Mouse (Mus musculus) embryo, embryonic 10.5 days (tissue): ENCODE measurements at regions not wholly inside any gene's neighbourhood (a gene's known extent, or its start where the extent isn't known, plus 50 kb on each side); places are given as distances from the start of the nearest gene placed in this dataset.

Source experiments
- DNase-seq: peaks from one replicate; pipeline ENCODE4 v3.0.0-alpha.2; 2015; ENCODE audit warnings: low spot score

DNA sequence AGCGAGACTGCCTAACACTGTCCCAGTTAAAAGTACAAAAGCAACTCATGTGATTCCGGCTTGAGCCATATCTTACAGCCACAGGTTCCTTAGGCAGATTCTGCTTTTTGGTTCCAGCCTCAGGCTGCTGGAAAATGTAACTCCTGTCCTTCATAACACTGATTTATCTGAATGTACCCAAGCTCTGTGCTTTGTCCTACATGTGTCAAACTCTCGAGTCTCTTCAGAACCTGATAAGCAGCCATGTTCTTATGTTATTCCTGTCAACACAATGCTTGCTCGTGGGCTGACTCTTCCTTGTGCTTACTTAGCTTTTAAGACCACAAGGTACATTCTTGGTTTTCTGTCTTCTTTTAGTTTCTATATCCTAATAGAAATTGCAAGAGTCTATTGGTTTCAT, 556.3 kb downstream of the Adgrl2 start:
- no peak for DNase-seq

DNA sequence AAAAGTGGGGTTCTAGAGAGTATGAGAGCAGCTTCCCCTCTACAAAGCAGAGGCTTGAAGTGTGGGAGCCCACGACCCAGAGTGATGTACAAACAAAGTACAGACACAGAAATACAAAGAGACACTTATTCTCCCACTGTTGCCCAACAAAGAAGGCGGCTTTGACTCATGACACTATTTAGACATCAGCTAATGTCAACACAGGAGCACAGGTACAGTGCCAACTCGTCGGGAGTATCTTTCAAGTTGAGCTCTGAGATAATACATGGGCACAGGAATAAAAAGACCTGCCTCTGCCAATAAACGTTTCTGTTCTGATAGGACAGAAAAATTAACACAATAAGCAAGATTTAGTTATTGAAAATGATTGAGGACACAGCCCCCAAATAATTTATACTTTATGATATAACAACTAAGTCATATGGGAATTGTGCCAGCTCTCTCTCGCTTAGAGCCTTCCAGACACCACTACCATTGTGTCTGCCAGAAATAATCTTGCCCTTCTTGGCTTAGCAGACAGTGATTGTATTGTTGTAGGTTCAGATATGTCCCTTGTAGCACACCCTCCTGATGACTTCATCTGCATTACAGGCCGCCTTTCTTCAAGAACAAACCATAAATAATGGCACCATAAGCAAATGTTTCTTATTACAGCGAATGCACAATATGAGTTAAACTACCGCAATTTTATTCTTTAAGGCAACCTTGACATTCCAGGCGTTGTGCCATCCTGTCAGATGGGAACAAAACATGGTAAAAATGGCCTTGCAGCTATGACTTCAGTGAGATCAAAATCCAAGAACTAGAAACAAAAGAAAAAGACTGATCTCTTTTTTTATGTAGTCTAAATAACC, 561.1 kb downstream of the Adgrl2 start:
- DNase-seq, result no peak

DNA sequence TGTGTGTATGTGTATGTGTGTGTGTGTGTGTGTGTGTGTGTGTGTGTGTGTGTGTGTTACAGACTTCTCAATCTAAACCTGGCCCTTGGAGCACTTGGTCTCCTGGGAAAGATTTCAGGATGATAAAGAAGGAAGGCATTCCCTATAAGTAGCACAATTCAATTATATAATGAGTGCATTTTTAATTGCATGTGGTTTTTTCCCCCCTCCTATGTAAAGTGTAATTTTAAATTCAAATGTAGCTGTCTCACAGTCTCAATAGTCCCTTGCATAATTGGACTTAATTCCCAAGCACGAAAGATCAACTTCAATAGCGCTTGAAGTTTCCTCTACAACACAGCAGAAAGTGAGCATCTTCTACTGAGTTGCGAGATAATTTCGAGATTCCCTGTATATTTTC, 566.3 kb downstream of the Adgrl2 start:
- no peak for DNase-seq

DNA sequence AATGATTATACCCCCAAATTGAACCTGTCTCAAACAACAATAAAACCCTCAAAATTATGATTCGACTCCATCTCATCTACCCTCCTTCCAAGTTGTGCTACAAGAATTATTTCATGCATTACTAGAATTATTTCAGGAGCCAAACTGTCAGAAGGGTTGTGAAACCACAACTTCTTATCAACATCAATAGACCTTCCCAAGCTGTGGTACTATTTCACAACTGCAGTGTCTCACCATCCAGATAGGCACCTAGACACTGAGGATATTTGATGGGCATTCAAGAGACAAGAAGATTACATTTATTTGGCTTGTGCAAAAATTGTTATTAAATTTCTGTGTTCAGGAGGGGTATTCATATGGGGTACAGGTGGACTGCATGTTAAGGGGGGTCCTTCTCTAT, 567.0 kb downstream of the Adgrl2 start:
- DNase-seq, result no peak

DNA sequence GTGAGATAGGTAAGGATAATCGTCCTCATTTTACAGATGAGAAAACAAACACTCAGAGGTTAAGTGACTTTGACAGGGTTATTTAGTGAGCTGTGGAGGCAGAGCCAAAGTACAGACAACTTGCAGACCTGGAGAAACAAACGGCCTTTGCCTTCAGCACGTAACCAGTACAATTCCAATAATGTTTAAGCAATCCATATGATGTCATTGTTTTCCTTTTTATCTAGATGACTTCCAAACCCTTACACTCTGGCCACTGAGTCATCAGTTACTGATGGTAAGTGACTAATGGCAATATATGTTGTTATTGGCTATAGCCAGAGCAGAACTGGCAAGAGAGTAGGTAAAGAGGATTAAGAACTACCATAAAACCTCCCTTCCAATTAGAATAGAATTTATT, 567.6 kb downstream of the Adgrl2 start:
- DNase-seq, result no peak

DNA sequence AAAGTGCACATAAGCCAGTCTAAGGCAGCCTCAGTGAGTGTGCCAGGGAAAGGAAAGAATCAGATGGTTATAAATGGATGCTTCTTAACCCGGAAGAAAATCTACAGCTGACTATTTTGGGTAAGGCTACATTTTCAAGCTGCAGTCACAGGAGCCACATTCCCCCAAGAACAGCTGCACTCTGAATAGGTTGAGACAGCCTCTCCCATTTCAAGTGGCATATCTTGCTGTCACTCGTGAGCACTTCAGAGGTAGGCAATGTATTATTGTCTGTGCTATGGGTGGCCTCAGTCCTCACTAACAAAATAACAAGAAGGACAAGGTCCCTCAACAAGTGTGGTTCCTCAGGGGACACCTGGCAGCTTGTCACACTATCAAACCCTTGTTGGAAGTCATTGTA, 568.1 kb downstream of the Adgrl2 start:
- no peak for DNase-seq

DNA sequence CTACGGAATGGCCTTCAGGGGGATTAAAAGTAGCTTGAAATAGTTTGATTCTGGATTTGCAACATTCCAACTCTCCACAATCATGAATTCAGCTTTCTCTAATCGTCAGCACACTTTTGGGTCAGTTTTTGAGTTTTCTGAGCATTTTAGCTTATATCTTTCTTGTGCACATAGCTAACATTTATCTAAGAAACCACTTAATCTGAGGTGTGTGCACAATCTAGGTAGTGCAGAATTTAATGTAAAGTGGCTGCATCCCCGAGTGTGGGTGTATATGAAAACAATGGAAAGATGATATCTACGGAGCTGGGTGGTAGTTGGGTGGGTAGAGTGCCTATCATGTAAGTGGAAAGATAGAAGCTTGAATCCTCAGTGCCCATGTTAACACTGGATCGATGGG, 570.1 kb downstream of the Adgrl2 start:
- DNase-seq, result no peak

DNA sequence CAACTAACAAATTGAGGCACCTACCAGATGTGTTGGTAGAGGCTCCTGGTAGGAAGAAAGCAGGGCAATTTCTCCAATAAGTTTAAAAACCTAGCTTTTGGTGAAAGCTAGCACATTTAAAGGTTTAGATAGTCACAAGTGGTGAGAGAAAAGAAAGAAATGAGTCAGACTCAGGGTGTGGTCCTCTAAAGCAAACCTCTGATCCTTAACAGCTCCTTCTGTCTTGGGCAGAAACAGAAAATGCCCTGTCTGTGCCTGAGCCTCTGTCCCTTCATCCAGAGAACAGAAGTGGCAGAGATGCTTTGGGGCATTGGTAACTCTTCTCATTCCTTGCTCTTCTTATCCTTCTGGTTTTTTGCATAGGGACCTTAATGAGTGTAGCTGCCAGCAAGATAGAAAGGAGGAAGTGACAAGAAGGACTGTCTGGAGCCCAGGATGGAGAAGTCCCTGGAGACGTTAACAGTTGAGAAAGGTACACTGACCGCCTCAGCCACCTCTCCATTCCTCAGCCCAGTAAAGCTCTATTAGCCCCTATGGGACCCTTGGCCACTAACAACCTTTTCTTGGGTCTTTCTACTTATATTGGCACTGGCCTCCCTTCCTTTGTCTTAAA, 570.8 kb downstream of the Adgrl2 start:
- DNase-seq, result no peak

DNA sequence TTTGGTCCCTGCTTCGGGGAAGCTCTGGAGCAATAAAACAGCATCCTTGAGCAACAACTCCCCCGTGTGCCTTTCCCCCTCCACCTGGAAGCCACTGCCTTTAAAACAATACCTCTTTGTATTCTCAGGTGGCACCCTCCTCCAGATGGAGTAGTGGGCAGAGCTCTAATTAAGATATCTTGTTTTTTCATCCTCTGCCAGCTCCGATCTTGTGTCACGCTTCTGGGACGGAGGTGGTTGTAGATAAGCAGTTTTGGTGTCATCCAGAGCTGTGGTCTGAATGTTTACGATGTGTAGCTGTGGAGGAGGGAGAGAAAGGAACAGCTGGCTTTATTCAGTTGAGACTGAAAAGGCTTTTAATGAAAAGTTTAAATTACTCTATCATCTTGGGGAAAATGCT, 572.3 kb downstream of the Adgrl2 start:
- DNase-seq, result peak; percentile 4

DNA sequence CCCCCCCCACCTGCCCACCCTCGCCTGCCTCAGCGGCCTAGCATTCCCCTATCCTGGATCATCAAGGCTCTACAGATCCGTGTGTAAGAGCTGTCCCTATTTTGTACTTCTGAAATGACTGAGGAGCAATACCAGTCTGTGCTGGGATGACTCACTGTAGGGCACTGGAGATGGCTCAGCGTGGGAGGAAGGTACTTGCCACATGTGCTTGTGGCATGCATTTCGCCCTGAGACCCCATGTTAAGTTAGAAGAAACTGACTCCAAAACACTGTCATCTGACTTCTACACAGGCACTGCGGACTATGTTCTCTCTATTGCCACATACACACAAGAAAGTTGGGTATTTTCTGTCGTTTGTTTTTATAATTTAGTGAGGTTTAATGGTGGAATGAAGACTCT, 574.9 kb downstream of the Adgrl2 start:
- DNase-seq, result no peak

DNA sequence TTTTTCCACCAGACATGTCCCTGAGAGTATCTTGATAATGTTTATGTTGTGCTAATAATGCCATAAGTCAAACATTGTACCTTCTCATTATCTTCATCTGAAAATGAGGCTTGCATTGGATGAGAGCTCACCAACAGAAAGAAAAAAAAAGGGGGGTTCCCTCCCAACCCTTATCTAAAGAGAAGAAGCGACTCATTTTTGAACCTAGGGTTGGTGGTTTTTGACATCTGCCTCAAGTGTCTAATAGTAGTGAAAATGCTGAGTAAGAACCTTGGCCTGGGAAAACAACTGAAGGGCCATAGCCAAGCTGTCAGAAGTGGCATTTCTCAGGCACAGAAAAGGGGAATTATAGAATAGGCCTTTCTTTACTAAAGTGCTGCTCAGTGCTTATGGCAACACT, 577.3 kb downstream of the Adgrl2 start:
- no peak for DNase-seq

DNA sequence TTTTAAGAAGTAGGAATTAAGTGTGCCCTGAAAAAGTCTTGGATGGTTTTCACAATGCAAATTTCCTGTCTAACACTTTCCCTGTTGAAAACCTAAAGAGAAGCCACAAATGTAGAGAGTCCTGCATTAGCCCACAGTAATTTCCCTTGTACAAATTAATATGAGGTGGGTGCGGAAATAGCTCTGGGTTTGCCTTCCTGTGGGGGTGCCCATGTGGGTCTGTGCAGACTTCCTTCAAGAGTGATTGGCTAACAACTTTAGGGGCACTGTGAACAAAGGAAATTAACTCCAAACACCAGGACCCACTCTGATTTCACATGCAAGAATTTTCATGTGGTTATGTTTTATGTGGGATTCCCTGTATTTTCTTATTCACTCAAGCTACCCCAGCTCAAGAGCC, 578.2 kb downstream of the Adgrl2 start:
- no peak for DNase-seq

DNA sequence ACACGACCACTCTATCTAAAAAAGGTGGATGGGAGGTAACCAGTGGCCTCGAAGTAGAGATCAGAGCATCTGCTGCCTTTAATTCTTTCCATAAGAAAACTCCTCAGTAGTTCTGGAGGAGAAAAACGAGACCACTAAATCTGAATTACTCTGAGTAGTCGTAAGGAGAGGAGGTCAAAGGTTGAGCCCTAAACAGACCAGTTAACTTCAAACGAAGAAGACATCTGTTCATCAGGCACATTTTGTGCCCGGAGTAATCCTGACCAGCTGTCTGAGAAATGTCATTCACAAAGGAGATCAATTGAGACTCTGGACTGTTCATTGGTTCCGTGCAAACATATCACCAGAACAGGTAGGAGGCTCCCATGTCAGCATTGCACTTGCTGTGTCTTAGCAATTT, 592.0 kb downstream of the Adgrl2 start:
- peak; percentile 77 for DNase-seq

DNA sequence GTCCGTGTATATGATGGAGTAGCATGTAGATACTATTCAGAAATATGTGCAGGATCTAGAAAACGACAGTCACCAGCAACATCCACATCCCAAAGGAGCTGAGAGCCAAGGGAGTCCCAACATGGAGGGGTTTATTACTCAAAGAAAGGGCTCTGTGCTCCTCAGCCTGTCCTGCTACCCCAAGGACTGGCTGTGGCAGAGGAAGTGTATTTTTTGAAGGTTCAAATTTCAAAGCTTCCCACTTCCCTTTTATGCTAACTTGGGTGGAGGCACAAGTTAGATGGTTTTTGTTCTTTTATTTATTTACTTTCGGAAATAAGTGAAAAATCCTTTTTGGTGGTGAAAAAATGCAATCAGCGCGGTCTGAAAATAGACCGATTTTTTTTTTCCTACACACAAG, 602.8 kb downstream of the Adgrl2 start:
- no peak for DNase-seq

DNA sequence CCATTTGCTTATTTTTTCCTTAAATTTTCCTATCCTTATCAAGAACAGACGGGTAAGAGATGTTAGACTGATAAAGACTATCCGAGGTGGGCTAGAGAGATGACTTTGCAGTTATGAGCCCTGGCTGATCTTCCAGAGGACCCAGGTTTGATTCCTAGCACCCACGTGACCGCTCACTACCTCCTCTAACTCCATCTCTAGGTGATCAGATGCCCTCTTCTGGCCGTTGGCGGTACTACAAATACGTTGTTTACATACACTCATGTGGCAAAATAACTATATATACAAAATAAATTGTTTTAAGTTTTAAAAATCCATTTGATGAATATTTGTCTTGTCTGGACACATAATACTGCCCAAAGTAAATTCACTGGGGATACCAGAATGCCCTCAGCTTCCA, 604.6 kb downstream of the Adgrl2 start:
- DNase-seq, result no peak

DNA sequence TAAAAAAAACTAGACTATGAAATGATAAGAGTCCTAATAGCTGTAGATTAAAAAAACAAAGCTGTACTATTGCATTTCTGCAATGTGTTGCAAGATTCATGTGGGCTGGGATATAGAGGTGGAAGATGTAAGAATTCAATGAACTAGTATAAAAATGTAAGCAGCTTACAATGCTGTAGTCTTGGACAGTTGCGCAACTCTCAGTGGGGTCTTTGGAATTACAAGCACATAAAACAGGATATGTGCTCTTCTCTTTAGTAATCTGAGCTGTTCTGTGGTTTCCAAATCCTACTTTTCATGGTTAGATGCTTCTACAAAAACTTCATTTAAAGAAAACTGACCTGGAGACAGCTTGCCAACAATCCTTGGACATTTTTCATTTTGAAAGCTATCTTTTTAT, 609.3 kb downstream of the Adgrl2 start:
- DNase-seq, result no peak

DNA sequence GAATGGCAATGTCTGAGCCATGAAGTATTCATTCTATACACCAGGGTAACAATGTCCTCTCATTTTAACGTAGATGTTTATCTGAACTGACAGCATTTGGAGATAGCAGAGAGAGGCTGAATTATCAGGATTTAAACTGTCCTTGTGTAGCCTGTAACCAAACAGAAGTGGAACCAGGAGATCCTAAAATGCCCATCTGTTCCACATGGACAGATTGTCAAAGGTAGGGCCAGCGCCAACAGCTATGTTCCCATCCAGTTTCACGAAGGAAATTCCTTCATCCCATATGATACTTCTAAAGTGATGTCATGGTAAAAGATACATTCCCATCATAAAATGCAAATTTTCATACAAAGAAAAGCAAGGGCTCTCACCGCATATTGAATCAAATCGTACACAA, 627.0 kb downstream of the Adgrl2 start:
- DNase-seq, result no peak

DNA sequence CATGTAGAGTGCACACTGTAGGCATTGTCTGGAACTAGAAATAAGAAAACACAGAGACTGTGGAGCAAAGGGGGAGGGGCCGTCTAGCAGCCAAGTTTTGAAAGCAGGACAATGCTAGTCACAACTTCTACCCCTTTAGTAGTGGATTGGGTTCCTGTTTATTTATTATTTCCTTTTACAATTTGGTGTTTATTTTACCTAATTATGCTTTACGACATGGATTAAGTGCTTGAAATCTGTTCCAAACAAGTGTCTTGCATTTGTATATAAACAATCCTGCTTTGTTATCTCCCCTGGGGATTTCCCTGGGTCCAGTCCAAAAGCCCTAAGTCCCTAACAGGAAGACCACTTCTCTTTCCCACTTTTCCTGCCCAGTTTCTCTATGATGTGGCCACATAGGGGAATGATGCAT, 627.9 kb downstream of the Adgrl2 start:
- peak; percentile 5 for DNase-seq

DNA sequence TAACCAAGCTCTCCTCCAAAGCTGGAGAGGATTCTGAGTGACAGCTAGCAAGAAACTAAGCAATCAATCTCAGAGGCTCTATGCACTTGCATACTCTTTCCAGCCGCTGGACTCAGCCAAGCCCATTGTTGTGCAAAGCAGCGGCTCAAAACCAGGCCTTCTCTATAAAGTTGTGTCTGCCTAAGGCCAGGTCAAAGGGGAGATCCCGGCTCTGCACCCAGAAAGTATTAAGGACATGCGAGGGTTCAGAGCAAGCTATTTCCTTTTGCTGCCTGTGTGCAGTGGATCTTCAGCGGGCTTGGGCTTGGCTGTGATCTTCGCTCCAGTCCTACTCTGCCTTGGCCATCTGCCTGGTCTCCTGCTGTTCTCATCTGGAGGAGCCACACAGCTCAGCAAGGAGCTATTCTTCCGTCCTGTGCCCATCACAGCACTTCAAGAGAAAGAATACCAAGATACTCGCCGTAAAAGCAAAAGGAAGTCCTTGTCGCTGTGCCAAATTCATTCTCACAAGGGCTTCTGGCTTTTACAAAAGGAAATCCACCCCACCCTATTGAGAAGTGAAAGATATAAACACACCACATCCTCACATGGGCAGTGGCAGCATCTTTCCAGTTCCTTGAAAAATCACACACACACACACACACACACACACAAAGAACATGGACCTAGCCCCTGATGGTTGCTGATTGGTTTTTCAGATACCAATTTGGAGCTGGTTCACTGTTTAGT, 646.6 kb downstream of the Adgrl2 start:
- DNase-seq, result peak; percentile 81

DNA sequence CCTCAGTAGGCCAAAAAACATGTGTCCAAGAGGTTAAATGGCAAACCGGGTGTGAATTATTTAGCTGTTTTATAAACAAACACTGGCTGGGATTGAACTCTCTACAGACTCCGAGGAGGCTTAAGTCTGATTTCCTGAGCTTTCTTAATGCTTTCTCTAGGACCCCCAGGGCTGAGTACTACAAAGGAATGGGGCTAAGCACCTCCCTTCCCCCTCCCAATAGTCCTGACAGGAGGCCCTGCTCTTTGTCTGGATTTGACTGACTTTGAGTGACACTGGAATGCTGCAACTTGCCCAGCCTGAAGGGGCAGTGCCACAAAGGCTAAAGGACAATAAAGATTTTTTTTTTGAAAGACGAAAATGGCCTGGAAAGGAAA, 647.1 kb downstream of the Adgrl2 start:
- peak; percentile 85 for DNase-seq

DNA sequence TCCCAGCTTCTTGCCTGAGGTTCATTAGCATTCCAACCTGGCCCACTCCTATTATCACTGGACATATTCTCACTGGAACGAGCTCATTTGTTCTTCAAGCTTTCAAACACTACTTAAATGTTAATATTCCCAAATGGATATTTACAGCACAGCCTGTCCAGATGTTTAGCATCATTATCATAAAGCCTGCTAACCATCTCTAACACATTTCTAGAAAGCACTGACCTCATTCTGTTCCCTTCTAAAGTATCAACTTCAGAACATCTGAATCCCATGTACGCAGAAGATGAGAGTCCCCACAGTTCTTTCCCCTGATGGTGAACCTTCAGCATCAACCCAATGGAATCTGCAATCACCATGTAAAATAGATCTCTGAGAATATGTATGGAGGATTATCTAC, 651.1 kb downstream of the Adgrl2 start:
- DNase-seq, result no peak

DNA sequence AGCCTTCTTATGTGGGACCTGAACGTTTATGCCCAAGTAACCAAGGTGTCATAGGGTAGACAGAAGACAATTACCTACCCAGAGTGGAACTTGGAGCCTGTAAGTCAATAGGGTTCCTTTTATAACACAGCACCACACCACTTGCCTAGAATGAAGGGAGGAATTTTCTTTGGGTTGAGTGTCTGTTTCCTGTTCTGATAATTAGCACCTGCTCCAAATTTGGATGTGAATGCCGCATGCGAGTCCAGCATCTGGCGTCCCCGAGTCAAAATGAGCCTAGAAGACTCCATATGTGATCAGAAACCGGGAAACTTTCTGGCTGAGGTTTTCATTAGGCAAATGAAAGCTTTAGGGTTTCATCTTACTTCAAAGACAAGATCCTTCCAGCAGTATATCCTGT, 653.7 kb downstream of the Adgrl2 start:
- DNase-seq, result peak; percentile 57

DNA sequence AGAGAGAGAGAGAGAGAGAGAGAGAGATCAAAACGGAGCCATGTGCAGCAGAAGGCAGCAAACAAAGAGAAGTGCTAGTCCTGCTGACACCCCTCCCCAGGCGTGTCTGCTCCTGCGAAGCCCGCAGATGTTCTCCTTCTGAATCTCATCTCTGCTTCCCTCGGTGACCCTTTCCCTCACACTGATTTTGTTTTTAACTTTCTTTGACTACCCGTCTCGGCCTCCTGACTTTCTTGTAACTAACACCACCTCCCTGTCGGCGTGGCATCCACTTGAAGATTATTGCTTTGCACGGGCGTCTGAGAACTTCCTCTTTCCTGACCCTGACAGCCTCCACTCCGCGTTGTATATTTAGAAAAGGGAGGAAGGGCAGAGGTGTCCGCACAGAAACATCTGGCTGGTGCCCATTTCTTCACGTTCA, 654.3 kb downstream of the Adgrl2 start:
- DNase-seq, result peak; percentile 67
